Mouse (Mus musculus): ENCODE measurements at regions not wholly inside any gene's neighbourhood (a gene's known extent, or its start where the extent isn't known, plus 50 kb on each side); places are given as distances from the start of the nearest gene placed in this dataset.

- no peak overlapping the region for H3K4me3 ChIP-seq (replicated peaks)
- H3K4me1 ChIP-seq (replicated peaks): no peaks in the 10 kb centered on the region
- 70% methylated on average over 3 of the region's 3 CpGs for WGBS (ENCODE audit: insufficient replicate concordance)
- H3K36me3 ChIP-seq (replicated peaks): no peaks in the 10 kb centered on the region
- no peak overlapping the region for H3K9ac ChIP-seq
- no peaks in the 10 kb centered on the region for H3K27me3 ChIP-seq
- no peak overlapping the region for H3K27ac ChIP-seq (replicated peaks)
- no peak overlapping the region for H3K4me2 ChIP-seq
- no peak for ATAC-seq (ENCODE audit: insufficient read depth)
- H3K9me3 ChIP-seq (replicated peaks): no peaks in the 10 kb centered on the region
Measured at GRCm38 (mm10) chr11:111333021-111333420, 267.1 kb downstream of the Kcnj2 start.

- H3K27ac ChIP-seq (replicated peaks): no peak overlapping the region
- H3K4me2 ChIP-seq: no peak overlapping the region
- H3K4me3 ChIP-seq (replicated peaks): no peak overlapping the region
- ATAC-seq (ENCODE audit: insufficient read depth): no peak
- no peaks in the 10 kb centered on the region for H3K27me3 ChIP-seq
- no peaks in the 10 kb centered on the region for H3K4me1 ChIP-seq (replicated peaks)
- no peaks in the 10 kb centered on the region for H3K36me3 ChIP-seq (replicated peaks)
- 52% methylated on average over 1 of the region's 1 CpGs for WGBS (ENCODE audit: insufficient replicate concordance)
- H3K9ac ChIP-seq: no peak overlapping the region
- no peaks in the 10 kb centered on the region for H3K9me3 ChIP-seq (replicated peaks)
Measured at GRCm38 (mm10) chr11:111347562-111347961, 281.6 kb downstream of the Kcnj2 start.

DNA sequence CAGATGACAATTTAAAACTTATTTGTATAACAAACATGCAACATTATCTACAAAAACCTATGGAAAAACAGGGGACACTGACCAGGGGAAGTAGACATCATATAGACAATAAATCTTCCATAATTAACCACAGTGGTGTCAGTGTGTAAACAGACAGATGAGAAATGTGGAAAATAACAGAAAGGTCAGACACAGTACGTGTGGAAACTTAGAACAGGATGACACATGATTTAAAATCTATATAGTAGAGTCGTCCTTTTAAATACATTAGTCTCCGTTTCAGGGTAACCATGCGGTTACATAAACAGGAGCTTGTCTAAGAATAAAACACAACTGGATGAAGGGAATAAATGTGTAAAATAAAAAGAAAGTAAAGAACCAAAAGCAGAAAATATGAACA lies 284.1 kb downstream of the Kcnj2 start:
- H3K4me1 ChIP-seq (replicated peaks): no peaks in the 10 kb centered on the region
- no peaks in the 10 kb centered on the region for H3K27me3 ChIP-seq
- no peaks in the 10 kb centered on the region for H3K9me3 ChIP-seq (replicated peaks)
- ATAC-seq (ENCODE audit: insufficient read depth): no peak
- no peaks in the 10 kb centered on the region for H3K36me3 ChIP-seq (replicated peaks)
- H3K4me3 ChIP-seq (replicated peaks): no peak overlapping the region
- WGBS (ENCODE audit: insufficient replicate concordance): 56% methylated on average over 4 of the region's 4 CpGs
- no peak overlapping the region for H3K4me2 ChIP-seq
- H3K9ac ChIP-seq: no peak overlapping the region
- no peak overlapping the region for H3K27ac ChIP-seq (replicated peaks)

GRCm38 (mm10) chr11:111363363-111363762 lies 297.4 kb downstream of the Kcnj2 start:
- no peaks in the 10 kb centered on the region for H3K36me3 ChIP-seq (replicated peaks)
- no peak overlapping the region for H3K27ac ChIP-seq (replicated peaks)
- no peak for ATAC-seq (ENCODE audit: insufficient read depth)
- no peak overlapping the region for H3K4me3 ChIP-seq (replicated peaks)
- no peak overlapping the region for H3K9ac ChIP-seq
- no peaks in the 10 kb centered on the region for H3K27me3 ChIP-seq
- H3K4me2 ChIP-seq: no peak overlapping the region
- WGBS (ENCODE audit: insufficient replicate concordance): 84% methylated on average over 1 of the region's 1 CpGs
- H3K4me1 ChIP-seq (replicated peaks): no peaks in the 10 kb centered on the region
- H3K9me3 ChIP-seq (replicated peaks): no peaks in the 10 kb centered on the region

GRCm38 (mm10) chr11:111377165-111377564 lies 311.2 kb downstream of the Kcnj2 start:
- no peak overlapping the region for H3K9ac ChIP-seq
- H3K4me3 ChIP-seq (replicated peaks): no peak overlapping the region
- H3K27ac ChIP-seq (replicated peaks): no peak overlapping the region
- no peaks in the 10 kb centered on the region for H3K36me3 ChIP-seq (replicated peaks)
- no peaks in the 10 kb centered on the region for H3K9me3 ChIP-seq (replicated peaks)
- H3K27me3 ChIP-seq: no peaks in the 10 kb centered on the region
- H3K4me1 ChIP-seq (replicated peaks): no peaks in the 10 kb centered on the region
- 59% methylated on average over 4 of the region's 4 CpGs for WGBS (ENCODE audit: insufficient replicate concordance)
- no peak overlapping the region for H3K4me2 ChIP-seq
- no peak for ATAC-seq (ENCODE audit: insufficient read depth)

DNA sequence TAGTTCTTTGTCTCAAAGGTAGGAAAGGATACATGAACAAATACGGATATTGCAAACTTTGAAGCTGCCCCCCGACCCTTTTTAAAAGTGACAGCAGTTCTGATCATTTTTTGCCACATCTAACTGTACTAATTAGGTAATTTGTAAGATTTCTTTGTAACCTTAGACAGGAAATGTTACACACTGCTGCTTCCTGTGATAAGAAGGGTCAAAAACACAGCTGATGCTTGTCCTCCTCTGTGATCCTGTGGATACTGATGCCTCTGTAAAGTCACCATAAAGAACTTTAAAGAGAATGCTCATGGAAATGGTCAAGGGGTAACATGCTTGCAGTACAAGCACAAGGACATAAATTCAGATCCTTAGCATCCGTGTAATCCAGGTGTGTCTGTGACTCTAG lies 313.9 kb downstream of the Kcnj2 start:
- ATAC-seq (ENCODE audit: insufficient read depth): no peak
- Histone ChIP-seq H3K4me1 (replicated peaks) (no peaks in the 10 kb centered on the region), H3K9me3 (replicated peaks) (no peaks in the 10 kb centered on the region), H3K27ac (replicated peaks) (no peak overlapping the region), H3K4me3 (replicated peaks) (no peak overlapping the region), H3K4me2 (no peak overlapping the region), H3K27me3 (no peaks in the 10 kb centered on the region), H3K9ac (no peak overlapping the region), H3K36me3 (replicated peaks) (no peaks in the 10 kb centered on the region)
- WGBS (ENCODE audit: insufficient replicate concordance): 35% methylated on average over 3 of the region's 3 CpGs

DNA sequence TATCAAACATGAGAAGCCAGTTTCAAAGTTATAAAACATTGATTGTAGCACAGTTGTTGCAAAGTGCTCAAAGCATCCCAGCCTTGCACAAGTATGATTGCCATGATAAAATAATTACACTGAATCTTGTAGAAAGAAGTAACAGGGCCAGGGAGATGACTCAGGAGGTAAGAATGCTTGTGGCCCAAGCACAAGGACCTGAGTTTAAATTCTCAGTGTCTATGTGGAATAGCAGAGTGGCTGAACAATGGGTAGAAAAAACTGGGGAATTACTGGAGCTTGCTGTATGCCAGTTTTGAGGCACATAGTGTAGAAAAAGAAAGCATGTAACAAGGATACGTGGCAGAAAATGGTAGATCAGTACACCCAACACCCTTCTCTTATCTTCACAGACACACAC lies 332.7 kb downstream of the Kcnj2 start:
- Histone ChIP-seq H3K9ac (no peak overlapping the region), H3K4me1 (replicated peaks) (no peaks in the 10 kb centered on the region), H3K36me3 (replicated peaks) (no peaks in the 10 kb centered on the region), H3K9me3 (replicated peaks) (no peaks in the 10 kb centered on the region), H3K27ac (replicated peaks) (no peak overlapping the region), H3K4me3 (replicated peaks) (no peak overlapping the region), H3K27me3 (no peaks in the 10 kb centered on the region), H3K4me2 (no peak overlapping the region)
- 30% methylated on average over 1 of the region's 1 CpGs for WGBS (ENCODE audit: insufficient replicate concordance)
- no peak for ATAC-seq (ENCODE audit: insufficient read depth)

DNA sequence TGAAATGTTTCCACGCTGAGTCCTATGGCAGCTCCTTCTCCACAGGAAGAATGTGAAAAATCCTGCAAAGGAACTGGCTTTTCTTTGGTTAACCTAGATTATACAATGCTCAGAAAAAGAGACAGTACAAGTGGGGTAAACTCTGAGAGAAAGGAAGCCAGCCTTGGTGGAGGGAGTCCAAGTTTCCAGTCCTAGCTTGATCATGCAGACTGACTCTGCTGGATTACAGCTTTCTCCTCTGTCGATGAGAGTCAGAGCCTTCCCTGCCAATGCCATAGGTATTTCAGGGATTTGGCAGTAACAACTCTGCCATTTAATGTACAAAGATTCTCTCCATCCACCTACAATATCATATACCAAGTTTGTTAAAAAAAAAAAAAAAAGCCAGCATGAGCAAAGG lies 343.3 kb downstream of the Kcnj2 start:
- Histone ChIP-seq H3K4me3 (replicated peaks) (no peak overlapping the region), H3K36me3 (replicated peaks) (no peaks in the 10 kb centered on the region), H3K4me1 (replicated peaks) (no peaks in the 10 kb centered on the region), H3K27ac (replicated peaks) (no peak overlapping the region), H3K27me3 (no peaks in the 10 kb centered on the region), H3K4me2 (no peak overlapping the region), H3K9ac (no peak overlapping the region), H3K9me3 (replicated peaks) (no peaks in the 10 kb centered on the region)
- ATAC-seq (ENCODE audit: insufficient read depth): no peak
- WGBS (ENCODE audit: insufficient replicate concordance): 48% methylated on average over 2 of the region's 2 CpGs

DNA sequence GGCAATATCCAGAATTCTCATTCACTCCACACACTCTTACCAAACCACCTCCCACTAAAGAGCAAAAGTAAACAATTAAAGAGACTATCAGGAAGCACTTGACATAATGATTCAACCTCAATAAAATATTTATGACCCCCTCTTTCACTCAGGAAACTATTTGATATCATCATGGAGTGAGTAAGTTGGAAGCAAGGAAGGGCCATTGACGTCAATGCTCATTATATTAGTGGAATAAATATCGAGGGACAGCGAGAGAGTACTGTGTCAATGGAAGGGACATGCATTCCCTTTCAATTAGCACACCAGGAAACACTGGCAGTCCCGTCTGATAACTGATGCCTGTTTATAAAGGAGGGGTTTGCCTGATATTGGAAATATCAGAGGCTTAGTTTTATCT lies 358.9 kb downstream of the Kcnj2 start:
- Histone ChIP-seq H3K9me3 (replicated peaks) (no peaks in the 10 kb centered on the region), H3K9ac (no peak overlapping the region), H3K27ac (replicated peaks) (no peak overlapping the region), H3K4me2 (no peak overlapping the region), H3K4me3 (replicated peaks) (no peak overlapping the region), H3K36me3 (replicated peaks) (no peaks in the 10 kb centered on the region), H3K4me1 (replicated peaks) (no peaks in the 10 kb centered on the region), H3K27me3 (no peaks in the 10 kb centered on the region)
- ATAC-seq (ENCODE audit: insufficient read depth): no peak
- WGBS (ENCODE audit: insufficient replicate concordance): 55% methylated on average over 4 of the region's 4 CpGs

DNA sequence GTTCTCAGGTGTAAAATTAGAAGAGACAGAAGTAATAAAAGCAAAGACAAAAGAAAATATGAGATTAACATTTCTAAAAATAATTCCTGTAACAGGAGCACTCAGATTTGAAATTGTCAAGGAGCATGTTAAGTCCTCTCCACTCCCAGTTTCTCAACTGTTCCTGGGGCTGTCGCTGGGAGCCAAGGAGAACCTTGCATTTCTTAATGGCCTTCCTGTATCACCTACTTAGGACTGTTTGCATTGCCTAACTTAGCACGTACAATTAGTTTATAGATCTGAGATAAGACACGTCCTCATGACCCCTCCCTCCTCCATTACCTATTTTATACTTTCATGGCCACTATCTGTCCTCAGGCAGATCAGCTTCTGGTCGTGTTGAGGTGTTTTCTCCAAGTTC lies 360.8 kb downstream of the Kcnj2 start:
- H3K27ac ChIP-seq (replicated peaks): no peak overlapping the region
- no peaks in the 10 kb centered on the region for H3K27me3 ChIP-seq
- H3K4me2 ChIP-seq: no peak overlapping the region
- no peak overlapping the region for H3K4me3 ChIP-seq (replicated peaks)
- 40% methylated on average over 4 of the region's 4 CpGs for WGBS (ENCODE audit: insufficient replicate concordance)
- H3K4me1 ChIP-seq (replicated peaks): no peaks in the 10 kb centered on the region
- H3K9ac ChIP-seq: no peak overlapping the region
- H3K36me3 ChIP-seq (replicated peaks): no peaks in the 10 kb centered on the region
- no peaks in the 10 kb centered on the region for H3K9me3 ChIP-seq (replicated peaks)
- ATAC-seq (ENCODE audit: insufficient read depth): no peak

DNA sequence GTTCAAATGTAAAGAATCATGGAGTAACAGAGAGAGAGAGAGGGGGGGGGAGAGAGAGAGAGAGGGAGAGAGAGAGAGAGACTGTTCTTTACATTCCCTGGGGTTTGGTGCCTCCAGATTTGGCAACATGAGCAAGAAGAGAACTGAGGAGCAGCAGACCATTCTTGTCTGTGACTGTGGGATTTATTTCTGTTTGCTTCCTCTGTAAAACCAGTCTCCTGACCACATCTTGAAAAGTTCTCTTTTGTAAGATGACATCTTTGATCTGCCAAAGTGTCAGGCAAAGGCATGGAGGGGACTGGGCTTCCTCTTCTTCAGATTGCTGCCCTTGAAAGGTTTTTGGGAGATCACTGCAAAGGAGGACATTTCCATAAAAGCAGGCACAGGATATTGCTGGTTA lies 376.3 kb downstream of the Kcnj2 start:
- no peak for ATAC-seq (ENCODE audit: insufficient read depth)
- H3K9ac ChIP-seq: no peak overlapping the region

GRCm38 (mm10) chr11:111443381-111443780 lies 377.4 kb downstream of the Kcnj2 start:
- Histone ChIP-seq H3K4me2 (no peak overlapping the region), H3K4me3 (replicated peaks) (no peak overlapping the region), H3K27ac (replicated peaks) (no peak overlapping the region), H3K4me1 (replicated peaks) (no peaks in the 10 kb centered on the region), H3K27me3 (no peaks in the 10 kb centered on the region), H3K9ac (no peak overlapping the region), H3K36me3 (replicated peaks) (no peaks in the 10 kb centered on the region), H3K9me3 (replicated peaks) (no peaks in the 10 kb centered on the region)
- no peak for ATAC-seq (ENCODE audit: insufficient read depth)
- 42% methylated on average over 1 of the region's 1 CpGs for WGBS (ENCODE audit: insufficient replicate concordance)

More for the DNA sequence above, 376.3 kb downstream of the Kcnj2 start:
- H3K4me1 ChIP-seq (replicated peaks): no peaks in the 10 kb centered on the region
- H3K27ac ChIP-seq (replicated peaks): no peak overlapping the region
- no peaks in the 10 kb centered on the region for H3K9me3 ChIP-seq (replicated peaks)
- H3K36me3 ChIP-seq (replicated peaks): no peaks in the 10 kb centered on the region
- no peak overlapping the region for H3K4me2 ChIP-seq
- H3K4me3 ChIP-seq (replicated peaks): no peak overlapping the region
- no peaks in the 10 kb centered on the region for H3K27me3 ChIP-seq
